9 mouse cellular contexts compared by ENCODE assay signal in genomic region chr14:14803921-14804517, GRCm38 (mm10). TPM values are rescaled to one million over a fixed set of nuclear protein-coding genes. Genes with fewer than 3 reads are reported as not detected.
A peak's percentile ranks its signal among the peaks of the same experiment; 100 is the strongest.
DNase-seq lines count a peak whose midpoint lies in the region; ATAC-seq lines count a peak whose summit lies in the region.
"Had no signal": no experiment of that assay in that cellular context is flagged by ENCODE, and none has a peak within 500 bp of the region (broad histone marks: within the 10 kb centered on the region; RNA-seq: fewer than 3 reads in every experiment).

No protein-coding gene starts in this region.

- no peaks in the 10 kb centered on the region for H3K27me3 ChIP-seq in embryonic facial prominence, embryonic 13.5 days
- H3K27me3 ChIP-seq in intestine, embryonic 15.5 days (replicated peaks): no peaks in the 10 kb centered on the region
- H3K27me3 ChIP-seq: liver, embryonic 15.5 days had no signal

- peak; percentile 81 for ATAC-seq in embryonic facial prominence, embryonic 13.5 days (ENCODE audit: insufficient number of reproducible peaks, insufficient read depth, low FRiP score, low TSS enrichment, low read depth)
- peak; percentile 71 for ATAC-seq in intestine, embryonic 15.5 days

- H3K27ac ChIP-seq in embryonic facial prominence, embryonic 13.5 days: no peak overlapping the region
- H3K27ac ChIP-seq in intestine, embryonic 15.5 days: no peak overlapping the region
- H3K27ac ChIP-seq: liver, embryonic 15.5 days had no signal

- peak; percentile 84 for DNase-seq in brain, adult 2 months (ENCODE audit: low read depth, low spot score)
- peak; percentile 3 for DNase-seq in left cerebral cortex, postnatal 4 days
- DNase-seq in right cerebral cortex, adult 18-20 months: peak; percentile 32
- DNase-seq in spleen, postnatal 36 days (ENCODE audit: low spot score in 2 of 2): no peak
- DNase-seq in cerebellum, postnatal 36 days: no peak
- DNase-seq in gastrocnemius, postnatal 36 days: no peak

- intact Hi-C loops in left cerebral cortex, postnatal 4 days (cut with DNase I): no loop called here
- intact Hi-C loops in gastrocnemius, postnatal 36 days (cut with DNase I): no loop called here

- H3K9ac ChIP-seq in embryonic facial prominence, embryonic 13.5 days: no peak overlapping the region
- no peak overlapping the region for H3K9ac ChIP-seq in intestine, embryonic 15.5 days
- H3K9ac ChIP-seq: liver, embryonic 15.5 days had no signal

- no peak overlapping the region for H3K4me3 ChIP-seq in embryonic facial prominence, embryonic 13.5 days
- no peak overlapping the region for H3K4me3 ChIP-seq in intestine, embryonic 15.5 days (replicated peaks)
- H3K4me3 ChIP-seq: liver, embryonic 15.5 days had no signal

- H3K36me3 ChIP-seq in embryonic facial prominence, embryonic 13.5 days: peaks cover 12% of the 10 kb centered on the region
- H3K36me3 ChIP-seq in intestine, embryonic 15.5 days: no peaks in the 10 kb centered on the region
- H3K36me3 ChIP-seq: liver, embryonic 15.5 days had no signal

- 10% methylated on average over 10 of the region's 10 CpGs for WGBS in embryonic facial prominence, embryonic 13.5 days
- WGBS in intestine, embryonic 15.5 days: 16% methylated on average over 10 of the region's 10 CpGs

- H3K4me2 ChIP-seq in embryonic facial prominence, embryonic 13.5 days: peak overlapping the region; percentile 19
- H3K4me2 ChIP-seq in intestine, embryonic 15.5 days (replicated peaks): no peak overlapping the region
- H3K4me2 ChIP-seq: liver, embryonic 15.5 days had no signal

- no peaks in the 10 kb centered on the region for H3K9me3 ChIP-seq in embryonic facial prominence, embryonic 13.5 days
- H3K9me3 ChIP-seq in intestine, embryonic 15.5 days: no peaks in the 10 kb centered on the region
- H3K9me3 ChIP-seq: liver, embryonic 15.5 days had no signal

- H3K4me1 ChIP-seq in embryonic facial prominence, embryonic 13.5 days: no peaks in the 10 kb centered on the region; the same call in none of the 2 replicates
- H3K4me1 ChIP-seq in intestine, embryonic 15.5 days (replicated peaks): 0 out of 2 replicates have a peak, but pooled peaks cover 5% of the 10 kb centered on the region
- H3K4me1 ChIP-seq: liver, embryonic 15.5 days had no signal

RNA-seq across cellular contexts. Expression of gene Nek10, which starts 0.8 kb away (rescaled TPM):
- polyA plus RNA-seq in embryonic facial prominence, embryonic 13.5 days (2015; fragmentation: Nextera tagmentation; extraction: Ambion mirVana): 0.03 and 0.14 TPM in 2 replicates
- 0.04 TPM in 1 of 2 replicates, not detected in the other for polyA plus RNA-seq in intestine, embryonic 15.5 days (2015; fragmentation: Nextera tagmentation; extraction: Ambion mirVana)
- 1 to 10 TPM in 1 of 2 experiments, under 1 TPM in 1; 0.84 to 1.7 TPM for total RNA-seq in left cerebral cortex, postnatal 4 days (2021)
- total RNA-seq in gastrocnemius, postnatal 36 days (2021): under 1 TPM in 1 of 2 experiments, not detected in 1; 0.07 TPM

Comparison
In these comparisons a context has a peak if more than half of its experiments do, and no peak if none do; other contexts are left out.
1. DNase-seq: peak in brain, adult 2 months (single experiment), left cerebral cortex, postnatal 4 days (single experiment) and right cerebral cortex, adult 18-20 months (single experiment); none in spleen, postnatal 36 days (0 of 2), cerebellum, postnatal 36 days (0 of 2) and gastrocnemius, postnatal 36 days (0 of 2).